Mouse (Mus musculus): ENCODE results near the gene Stam.

The Stam gene

GRCm38 (mm10) chr2:14126387-14126786 is 52.5 kb downstream of the Stam start:
- no peak for DNase-seq (ENCODE audit: low spot score)

DNA sequence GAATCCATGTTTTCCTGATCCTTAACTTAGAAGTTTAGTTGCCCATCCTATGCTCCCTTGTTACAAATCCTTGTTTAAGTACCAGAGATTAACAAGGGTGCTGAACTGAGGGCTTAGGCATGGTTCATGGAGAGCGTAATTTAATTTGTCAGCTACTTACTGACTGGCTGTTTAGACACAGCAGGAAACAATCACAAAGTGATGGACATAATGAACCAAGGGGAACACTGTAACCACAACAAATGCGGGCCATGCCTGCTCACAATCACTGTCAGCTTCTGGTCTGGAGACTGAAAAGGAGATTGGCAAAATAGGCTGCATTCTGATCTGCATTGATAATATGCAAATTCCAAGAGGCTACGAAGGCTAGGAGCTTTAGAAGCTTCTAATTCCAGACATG is 53.7 kb downstream of the Stam start:
- no peak for DNase-seq (ENCODE audit: low spot score)

GRCm38 (mm10) chr2:14130641-14131339 is 56.9 kb downstream of the Stam start:
- no peak for DNase-seq (ENCODE audit: low spot score)

DNA sequence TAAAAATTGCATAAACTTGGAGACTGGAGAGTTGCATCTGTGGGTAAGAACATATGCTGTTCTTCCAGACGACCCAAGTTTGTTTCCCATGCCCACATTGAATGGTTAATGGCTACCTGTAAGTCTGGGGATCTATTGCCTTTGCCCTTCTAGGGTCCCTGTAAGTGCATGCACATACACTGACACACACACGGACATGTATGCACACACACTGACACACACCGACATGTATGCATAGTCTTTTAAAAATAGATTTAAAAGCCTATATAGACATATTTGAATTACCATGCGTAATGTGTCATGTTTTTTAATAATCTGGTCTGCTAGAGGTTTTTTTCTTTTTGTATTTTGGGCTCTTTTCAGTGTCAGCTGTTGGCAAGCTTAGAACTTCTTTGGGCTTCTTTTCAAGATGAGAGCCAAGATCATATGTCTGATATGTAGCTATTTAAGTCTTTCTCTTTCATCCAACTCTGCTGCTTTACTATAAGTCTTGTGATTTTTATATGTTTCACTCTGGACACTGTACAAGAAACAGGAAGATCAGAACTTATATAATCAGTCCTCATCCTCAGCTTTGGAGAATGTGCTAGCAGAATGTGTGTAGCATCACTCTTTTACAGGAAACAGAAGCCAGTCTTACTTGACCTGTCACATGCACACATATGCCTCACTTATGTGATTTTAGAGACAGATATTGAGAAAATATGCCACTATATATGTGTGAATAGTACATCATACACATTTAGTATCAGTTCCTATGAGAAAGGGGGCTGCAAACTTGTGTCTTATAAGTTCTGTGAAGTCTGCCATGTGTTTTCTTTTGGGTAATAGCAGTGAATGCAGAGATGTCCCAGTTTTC is 58.8 kb downstream of the Stam start:
- no peak for DNase-seq (ENCODE audit: low spot score)

DNA sequence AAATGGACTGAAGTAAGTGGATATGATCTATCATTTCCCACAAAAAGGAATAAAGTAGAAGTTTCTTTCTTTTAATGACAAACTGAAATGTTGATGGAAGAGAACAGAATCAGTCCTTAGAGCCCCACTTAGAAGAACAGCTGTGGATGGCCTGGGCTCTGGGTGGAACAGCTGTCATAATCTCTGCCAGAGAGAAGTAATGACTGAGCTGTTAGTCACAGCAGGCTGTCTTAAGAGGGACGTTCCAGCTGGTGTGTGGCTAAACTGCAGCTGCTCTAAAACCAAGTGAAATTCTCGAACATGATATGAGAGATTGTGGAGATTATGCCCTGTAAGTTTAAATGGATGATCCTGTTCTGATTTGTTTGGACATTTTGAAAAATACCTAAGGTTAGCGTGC is 63.0 kb downstream of the Stam start:
- DNase-seq (ENCODE audit: low spot score) = no peak

GRCm38 (mm10) chr2:14139590-14139989 is 65.7 kb downstream of the Stam start:
- DNase-seq (ENCODE audit: low spot score) = no peak

- no peak for DNase-seq (ENCODE audit: low spot score)
These were observed 66.1 kb downstream of the Stam start for GRCm38 (mm10) chr2:14140044-14140443.

DNA sequence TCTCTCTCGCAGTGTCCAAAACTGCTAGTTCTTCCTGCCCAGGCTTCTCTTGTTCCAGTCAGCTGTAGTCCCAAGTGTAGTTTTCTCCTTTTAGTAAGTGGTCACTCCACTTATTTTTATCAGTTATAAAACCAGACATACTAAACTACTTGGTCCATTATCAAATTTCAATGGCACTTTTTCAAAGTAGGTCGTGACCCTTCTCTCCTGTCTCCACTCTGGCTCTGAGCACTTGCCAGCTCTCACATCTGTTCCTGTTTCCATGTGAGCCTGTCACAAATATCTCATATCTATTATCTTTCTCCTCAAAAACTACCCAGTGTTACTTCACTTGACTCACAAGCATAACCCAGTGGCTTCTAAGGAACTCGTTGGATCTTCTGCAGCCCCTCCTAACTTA is 71.4 kb downstream of the Stam start:
- no peak for DNase-seq (ENCODE audit: low spot score)

- no peak for DNase-seq (ENCODE audit: low spot score)
These were observed 73.0 kb downstream of the Stam start for GRCm38 (mm10) chr2:14146913-14147312.

DNA sequence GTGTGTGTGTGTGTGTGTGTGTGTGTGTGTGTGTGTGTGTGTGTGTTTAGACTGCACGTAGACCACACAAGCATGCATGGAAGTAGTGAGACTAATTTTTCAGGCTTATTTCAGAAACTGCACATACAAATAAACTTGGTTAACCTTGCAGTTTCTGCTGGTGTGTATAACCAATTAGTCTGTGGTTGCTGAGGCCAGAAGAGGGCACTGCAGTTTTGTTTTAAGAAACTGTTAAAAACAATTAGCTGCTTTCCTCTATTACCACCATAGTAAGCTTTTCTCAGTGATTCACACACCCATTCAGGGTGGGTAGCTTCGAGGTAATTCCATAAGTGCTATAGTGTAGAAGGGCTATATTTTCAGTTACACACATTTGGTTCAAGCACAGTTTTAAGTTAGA is 76.9 kb downstream of the Stam start:
- DNase-seq (ENCODE audit: low spot score) = no peak

GRCm38 (mm10) chr2:14151854-14152253 is 78.0 kb downstream of the Stam start:
- no peak for DNase-seq (ENCODE audit: low spot score)

DNA sequence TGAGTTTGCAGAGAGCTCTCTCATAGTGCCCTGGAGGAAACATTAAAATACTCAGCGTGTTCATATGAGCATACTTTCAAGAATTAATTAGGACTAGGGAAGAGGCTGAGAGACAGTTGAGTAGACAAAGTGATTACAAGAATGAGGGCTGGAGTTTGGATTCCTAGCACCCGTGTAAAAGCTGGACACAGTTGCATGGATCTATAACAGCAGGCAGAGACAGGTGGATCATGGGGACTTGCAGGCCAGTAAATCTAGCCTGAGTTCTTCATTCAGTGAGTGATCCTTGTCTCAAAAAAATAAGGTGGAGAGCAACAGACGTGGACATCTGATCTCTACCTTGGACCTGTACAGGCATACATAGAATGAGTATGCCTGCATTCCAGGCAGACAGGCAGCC is 85.1 kb downstream of the Stam start:
- DNase-seq (ENCODE audit: low spot score) = no peak

DNA sequence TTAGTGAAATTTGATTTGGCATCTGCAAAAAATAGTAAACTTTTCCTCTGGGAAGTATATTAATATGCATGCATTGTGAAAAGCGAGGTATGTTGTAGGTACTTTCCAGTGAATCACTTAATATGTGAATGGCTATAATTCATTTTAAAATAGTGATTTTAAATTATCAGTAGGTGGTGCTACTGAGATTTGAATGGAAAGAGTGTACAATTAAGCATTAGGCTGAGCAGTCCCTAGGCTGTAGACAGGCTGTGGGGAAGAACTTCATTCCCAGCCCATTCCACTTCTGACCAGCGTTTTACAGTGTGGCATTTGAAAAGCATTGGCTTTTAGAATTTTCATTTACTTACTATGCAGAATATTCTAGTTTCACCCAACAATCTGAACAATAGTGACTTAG is 85.9 kb downstream of the Stam start:
- DNase-seq (ENCODE audit: low spot score) = no peak

- DNase-seq (ENCODE audit: low spot score) = no peak
These were observed 90.6 kb downstream of the Stam start for GRCm38 (mm10) chr2:14164459-14165030.

- DNase-seq (ENCODE audit: low spot score) = no peak
These were observed 91.2 kb downstream of the Stam start for GRCm38 (mm10) chr2:14165066-14165465.

GRCm38 (mm10) chr2:14165618-14166344 is 91.9 kb downstream of the Stam start:
- no peak for DNase-seq (ENCODE audit: low spot score)

DNA sequence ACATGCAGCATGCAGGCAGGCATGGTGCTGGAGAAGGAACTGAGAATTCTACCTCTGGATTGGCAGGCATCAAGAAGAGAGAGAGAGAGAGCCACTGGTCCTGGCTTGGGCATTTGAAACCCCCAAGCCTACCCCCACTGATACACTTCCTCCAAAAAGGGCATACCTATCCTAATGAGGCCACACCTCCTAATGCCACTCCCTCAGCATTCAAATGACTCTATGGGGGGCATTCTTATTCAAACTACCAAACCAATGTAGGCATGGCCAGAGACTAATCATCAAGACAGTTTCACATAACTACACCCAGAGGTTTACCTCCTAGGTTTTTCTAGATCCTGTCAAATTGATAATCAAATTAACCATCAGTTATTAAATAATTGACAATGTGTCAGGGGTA is 93.8 kb downstream of the Stam start:
- DNase-seq (ENCODE audit: low spot score) = no peak

DNA sequence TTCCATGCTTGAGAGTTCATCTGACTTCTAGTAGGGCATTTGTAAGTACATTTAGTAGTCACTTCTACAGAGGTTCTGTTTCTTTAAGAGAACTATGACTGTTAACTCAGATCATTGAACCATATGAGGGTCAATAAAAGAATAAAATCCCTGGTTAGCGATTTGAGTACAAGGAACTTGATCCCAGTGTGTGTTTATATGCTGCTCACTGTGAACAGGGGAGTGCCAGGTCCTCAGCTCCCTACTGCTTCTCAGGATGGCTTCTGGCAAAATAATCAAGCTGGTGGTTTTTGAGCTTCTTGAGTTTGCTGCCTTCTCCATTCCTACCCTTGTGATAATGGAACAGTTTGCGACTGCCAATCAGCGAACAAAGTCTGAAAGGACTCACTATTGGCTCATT is 100.4 kb downstream of the Stam start, which contains the start of gene Tmem236:
Gene Tmem236, plus strand, starts transcription at position 190 of the 400 bp plus-strand sequence.
- DNase-seq (ENCODE audit: low spot score) = no peak

- no peak for DNase-seq (ENCODE audit: low spot score)
These were observed 102.7 kb downstream of the Stam start for GRCm38 (mm10) chr2:14176460-14177193.

DNA sequence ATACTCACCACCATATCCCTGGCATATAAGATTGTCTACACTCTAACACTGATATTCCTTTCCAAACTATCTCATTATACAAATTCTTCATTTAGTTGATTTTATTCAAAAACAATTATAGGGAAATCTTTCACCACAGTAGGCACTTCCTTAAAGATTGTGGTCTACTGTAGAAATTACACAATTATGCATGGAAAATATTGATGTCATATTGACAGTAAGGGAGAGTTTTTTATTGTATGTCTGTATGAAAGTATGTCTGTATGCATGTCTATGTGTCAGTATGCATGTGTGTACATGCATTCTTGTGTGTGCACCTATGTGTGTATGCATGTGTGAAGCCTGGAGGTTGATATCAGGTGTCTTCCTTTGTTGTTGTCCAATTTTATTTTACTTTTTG is 110.5 kb downstream of the Stam start:
- no peak for DNase-seq (ENCODE audit: low spot score)

DNA sequence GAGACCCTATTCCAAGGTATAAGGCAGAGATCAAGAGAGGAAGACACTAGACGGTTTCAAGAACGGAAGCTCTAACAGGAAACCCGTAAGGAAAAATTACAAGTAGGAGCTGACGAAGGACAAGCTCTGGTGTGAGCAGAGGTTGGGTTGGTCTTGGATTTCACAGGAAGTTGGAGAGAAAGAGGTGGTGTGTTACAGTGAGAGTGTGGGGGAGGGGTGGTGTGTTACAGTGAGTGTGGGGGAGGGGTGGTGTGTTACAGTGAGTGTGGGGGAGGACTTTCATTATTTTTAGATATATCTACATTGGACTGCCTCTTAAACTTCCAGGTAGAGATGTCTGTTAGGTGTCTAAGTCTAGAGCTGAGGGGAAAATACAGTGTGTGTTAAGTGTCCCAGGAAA is 116.8 kb downstream of the Stam start:
- DNase-seq (ENCODE audit: low spot score) = no peak

GRCm38 (mm10) chr2:14191601-14192000 is 117.7 kb downstream of the Stam start:
- DNase-seq (ENCODE audit: low spot score) = no peak

Data from testis, postnatal 10 days (tissue).